Mouse (Mus musculus): ENCODE results near the gene Fgfr3. TPM values are rescaled to one million over a fixed set of nuclear protein-coding genes. Genes with fewer than 3 reads are reported as not detected.

The Fgfr3 gene
- polyA plus RNA-seq, 1 experiment: 1.0 TPM

DNA sequence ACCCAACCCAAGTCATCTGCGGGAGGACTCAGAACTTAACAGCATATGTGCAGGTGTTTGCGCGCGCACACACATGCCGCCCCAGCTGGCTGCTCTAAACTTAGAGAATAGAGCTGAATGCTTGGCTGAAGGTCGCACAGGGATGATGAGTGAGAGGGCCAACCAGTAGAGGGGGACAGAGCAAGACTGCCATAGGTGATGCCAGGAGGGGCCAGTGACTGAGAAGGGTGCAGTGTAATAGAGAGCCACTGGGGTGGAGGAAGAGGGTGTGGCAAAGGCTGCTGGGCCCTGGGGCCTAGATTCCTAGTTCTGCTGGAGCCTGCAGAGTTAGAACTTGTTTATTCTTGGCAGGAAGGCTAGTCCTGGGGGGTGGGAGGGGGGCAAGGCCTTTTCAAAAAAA lies 5.0 kb upstream of the Fgfr3 start:
- no peak for TF ChIP-seq MYOD1 (IDR thresholded peaks at IDR 0.05; ENCODE audit: control insufficient read depth, insufficient read length, low read depth)
- no peak for TF ChIP-seq FOSL1 (IDR thresholded peaks at IDR 0.05; ENCODE audit: insufficient read depth, low read length, poor library complexity, severe bottlenecking)
- no peak for TF ChIP-seq CEBPB (IDR thresholded peaks at IDR 0.05; ENCODE audit: low read depth)
- H3K79me2 ChIP-seq (ENCODE audit: control insufficient read depth, insufficient read depth): no peaks in the 10 kb centered on the region
- H3K27me3 ChIP-seq (ENCODE audit: control insufficient read depth, insufficient read depth, insufficient read length): peaks cover 16% of the 10 kb centered on the region
- no peak overlapping the region for H3ac ChIP-seq (ENCODE audit: control insufficient read depth, insufficient read length, low read depth)
- no peak overlapping the region for H3K4me3 ChIP-seq (ENCODE audit: insufficient read depth, poor library complexity, severe bottlenecking)
- no peaks in the 10 kb centered on the region for H3K79me3 ChIP-seq (ENCODE audit: low read depth)
- H3K36me3 ChIP-seq (ENCODE audit: control insufficient read depth, insufficient read depth): no peaks in the 10 kb centered on the region

- Histone ChIP-seq H3K36me3 (ENCODE audit: control insufficient read depth, insufficient read depth) (no peaks in the 10 kb centered on the region), H3K27me3 (ENCODE audit: control insufficient read depth, insufficient read depth, insufficient read length) (peaks cover 23% of the 10 kb centered on the region), H3ac (ENCODE audit: control insufficient read depth, insufficient read length, low read depth) (no peak overlapping the region), H3K79me2 (ENCODE audit: control insufficient read depth, insufficient read depth) (no peaks in the 10 kb centered on the region), H3K79me3 (ENCODE audit: low read depth) (no peaks in the 10 kb centered on the region), H3K4me3 (ENCODE audit: insufficient read depth, poor library complexity, severe bottlenecking) (no peak overlapping the region)
- no peak for TF ChIP-seq USF1 (IDR thresholded peaks at IDR 0.05; ENCODE audit: low read depth)
- no peak for TF ChIP-seq MYOG (IDR thresholded peaks at IDR 0.05; ENCODE audit: control insufficient read depth, extremely low read depth, insufficient read length)
- TF ChIP-seq CEBPB (IDR thresholded peaks at IDR 0.05; ENCODE audit: low read depth): no peak
- TF ChIP-seq FOSL1 (IDR thresholded peaks at IDR 0.05; ENCODE audit: insufficient read depth, low read length, poor library complexity, severe bottlenecking): no peak
- no peak for TF ChIP-seq CTCF (IDR thresholded peaks at IDR 0.05; ENCODE audit: control insufficient read depth, insufficient read depth, insufficient read length)
- no peak for TF ChIP-seq MYOD1 (IDR thresholded peaks at IDR 0.05; ENCODE audit: control insufficient read depth, insufficient read length, low read depth)
- no peak for TF ChIP-seq MAX (IDR thresholded peaks at IDR 0.05)
Measured at GRCm38 (mm10) chr5:33718460-33718859, 3.0 kb upstream of the Fgfr3 start.

DNA sequence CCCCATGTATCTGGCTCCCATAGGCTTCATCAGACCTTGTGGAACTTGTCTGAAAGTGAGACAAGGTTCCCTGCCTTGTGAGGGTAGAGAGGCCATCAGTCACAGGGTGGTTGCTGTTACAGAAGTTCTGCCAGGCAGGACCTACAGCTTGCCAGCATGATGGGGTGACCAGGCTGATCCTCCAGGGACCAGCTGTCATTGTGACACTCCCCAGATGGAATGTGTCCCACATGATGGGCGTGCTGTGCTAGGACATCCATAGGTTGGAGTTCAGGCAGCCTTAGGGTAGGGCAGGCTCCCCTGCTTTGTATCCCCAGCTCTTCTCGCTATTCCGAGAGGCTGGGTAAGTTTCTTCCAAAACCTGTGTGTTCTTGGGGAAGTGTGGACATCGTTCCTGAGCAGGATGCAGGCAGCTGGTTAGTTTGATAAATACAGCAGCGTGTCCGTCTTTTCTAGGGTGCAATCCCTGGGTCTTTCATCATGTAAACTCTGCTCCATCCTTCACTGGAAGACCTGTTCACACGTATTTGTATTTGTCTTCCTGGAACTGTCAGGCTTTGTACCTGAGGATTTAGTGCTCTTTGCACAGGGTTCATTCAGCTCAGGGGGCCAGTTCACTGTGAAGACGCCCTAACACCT lies 503 bp upstream of the Fgfr3 start:
- Histone ChIP-seq H3K36me3 (ENCODE audit: control insufficient read depth, insufficient read depth) (no peaks in the 10 kb centered on the region), H3K4me3 (ENCODE audit: insufficient read depth, poor library complexity, severe bottlenecking) (no peak overlapping the region), H3K79me2 (ENCODE audit: control insufficient read depth, insufficient read depth) (no peaks in the 10 kb centered on the region), H3K27me3 (ENCODE audit: control insufficient read depth, insufficient read depth, insufficient read length) (peaks cover 21% of the 10 kb centered on the region), H3K79me3 (ENCODE audit: low read depth) (no peaks in the 10 kb centered on the region), H3ac (ENCODE audit: control insufficient read depth, insufficient read length, low read depth) (no peak overlapping the region)
- TF ChIP-seq MAX (IDR thresholded peaks at IDR 0.05) (no peak), USF1 (IDR thresholded peaks at IDR 0.05; ENCODE audit: low read depth) (no peak), CEBPB (IDR thresholded peaks at IDR 0.05; ENCODE audit: low read depth) (no peak), MYOD1 (IDR thresholded peaks at IDR 0.05; ENCODE audit: control insufficient read depth, insufficient read length, low read depth) (no peak), MYOG (IDR thresholded peaks at IDR 0.05; ENCODE audit: control insufficient read depth, extremely low read depth, insufficient read length) (no peak), FOSL1 (IDR thresholded peaks at IDR 0.05; ENCODE audit: insufficient read depth, low read length, poor library complexity, severe bottlenecking) (no peak), CTCF (IDR thresholded peaks at IDR 0.05; ENCODE audit: control insufficient read depth, insufficient read depth, insufficient read length) (no peak)

- no peaks in the 10 kb centered on the region for H3K79me3 ChIP-seq (ENCODE audit: low read depth)
- H3K79me2 ChIP-seq (ENCODE audit: control insufficient read depth, insufficient read depth): no peaks in the 10 kb centered on the region
- H3ac ChIP-seq (ENCODE audit: control insufficient read depth, insufficient read length, low read depth): peak overlapping the region; percentile 64
- H3K27me3 ChIP-seq (ENCODE audit: control insufficient read depth, insufficient read depth, insufficient read length): peaks cover 21% of the 10 kb centered on the region
- TF ChIP-seq CEBPB (IDR thresholded peaks at IDR 0.05; ENCODE audit: low read depth) (no peak), FOSL1 (IDR thresholded peaks at IDR 0.05; ENCODE audit: insufficient read depth, low read length, poor library complexity, severe bottlenecking) (no peak), CTCF (IDR thresholded peaks at IDR 0.05; ENCODE audit: control insufficient read depth, insufficient read depth, insufficient read length) (no peak), MYOD1 (IDR thresholded peaks at IDR 0.05; ENCODE audit: control insufficient read depth, insufficient read length, low read depth) (no peak), USF1 (IDR thresholded peaks at IDR 0.05; ENCODE audit: low read depth) (no peak), MYOG (IDR thresholded peaks at IDR 0.05; ENCODE audit: control insufficient read depth, extremely low read depth, insufficient read length) (no peak), MAX (IDR thresholded peaks at IDR 0.05) (no peak)
- H3K36me3 ChIP-seq (ENCODE audit: control insufficient read depth, insufficient read depth): no peaks in the 10 kb centered on the region
- H3K4me3 ChIP-seq (ENCODE audit: insufficient read depth, poor library complexity, severe bottlenecking): peak overlapping the region; percentile 25
Measured at GRCm38 (mm10) chr5:33722266-33723018, 968 bp downstream of the Fgfr3 start.

GRCm38 (mm10) chr5:33723019-33723640 lies 1.7 kb downstream of the Fgfr3 start:
- Histone ChIP-seq H3K4me3 (ENCODE audit: insufficient read depth, poor library complexity, severe bottlenecking) (no peak overlapping the region), H3ac (ENCODE audit: control insufficient read depth, insufficient read length, low read depth) (no peak overlapping the region), H3K36me3 (ENCODE audit: control insufficient read depth, insufficient read depth) (no peaks in the 10 kb centered on the region), H3K79me2 (ENCODE audit: control insufficient read depth, insufficient read depth) (no peaks in the 10 kb centered on the region), H3K79me3 (ENCODE audit: low read depth) (no peaks in the 10 kb centered on the region), H3K27me3 (ENCODE audit: control insufficient read depth, insufficient read depth, insufficient read length) (peaks cover 21% of the 10 kb centered on the region)
- no peak for TF ChIP-seq CTCF (IDR thresholded peaks at IDR 0.05; ENCODE audit: control insufficient read depth, insufficient read depth, insufficient read length)
- TF ChIP-seq FOSL1 (IDR thresholded peaks at IDR 0.05; ENCODE audit: insufficient read depth, low read length, poor library complexity, severe bottlenecking): no peak
- no peak for TF ChIP-seq USF1 (IDR thresholded peaks at IDR 0.05; ENCODE audit: low read depth)
- TF ChIP-seq MYOD1 (IDR thresholded peaks at IDR 0.05; ENCODE audit: control insufficient read depth, insufficient read length, low read depth): no peak
- no peak for TF ChIP-seq MYOG (IDR thresholded peaks at IDR 0.05; ENCODE audit: control insufficient read depth, extremely low read depth, insufficient read length)
- TF ChIP-seq CEBPB (IDR thresholded peaks at IDR 0.05; ENCODE audit: low read depth): no peak
- TF ChIP-seq MAX (IDR thresholded peaks at IDR 0.05): no peak
